Mouse (Mus musculus): ENCODE data around the gene Akr1d1.

The Akr1d1 gene

DNA sequence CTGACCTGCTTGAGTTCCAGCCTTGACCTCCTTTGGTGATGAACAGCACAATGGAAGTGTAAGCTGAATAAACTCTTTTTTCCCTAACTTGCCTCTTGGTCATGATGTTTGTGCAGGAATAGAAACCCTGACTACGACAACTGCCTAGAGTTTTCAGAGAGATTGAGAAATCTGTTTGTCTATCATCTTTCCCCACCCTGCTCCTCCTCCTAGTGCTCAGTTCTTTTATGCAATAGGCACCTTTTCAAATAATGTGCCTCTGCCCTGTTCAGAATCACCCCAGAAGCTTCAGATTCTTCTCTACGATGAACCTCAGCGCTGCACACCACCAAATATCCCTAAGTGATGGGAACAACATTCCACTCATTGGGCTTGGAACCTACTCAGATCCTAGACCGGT, at the start of gene Akr1d1:
Gene Akr1d1, plus strand, starts transcription at position 234 of the 400 bp plus-strand sequence.
- no peak for DNase-seq (ENCODE audit: low spot score in 2 of 2)

- no peak for DNase-seq (ENCODE audit: low spot score in 2 of 2)
These were observed 48.8 kb upstream of the Akr1d1 start for GRCm38 (mm10) chr6:37481147-37481546.

DNA sequence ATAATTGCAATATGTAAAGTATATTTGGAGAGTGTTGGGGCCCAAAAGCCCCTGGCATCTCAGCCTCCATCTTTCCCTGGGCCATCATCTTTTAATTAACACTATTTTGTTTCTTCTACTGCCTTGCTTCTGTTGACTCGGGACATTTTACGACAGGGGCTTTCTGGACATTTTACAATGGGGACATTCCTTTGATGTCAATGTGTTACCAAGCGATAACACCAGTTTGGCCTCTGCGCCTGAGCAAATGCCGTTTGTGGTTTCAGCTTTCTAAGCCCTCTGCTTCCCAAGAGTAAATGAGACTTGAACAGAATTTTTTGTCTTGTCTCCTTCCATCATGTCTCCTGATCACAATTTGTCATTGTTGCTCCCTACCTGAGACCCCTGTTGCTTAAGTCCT, 46.7 kb upstream of the Akr1d1 start:
- no peak for DNase-seq (ENCODE audit: low spot score in 2 of 2)

GRCm38 (mm10) chr6:37484588-37485070, 45.3 kb upstream of the Akr1d1 start:
- DNase-seq (ENCODE audit: low spot score in 2 of 2), result no peak

GRCm38 (mm10) chr6:37486502-37486901, 43.5 kb upstream of the Akr1d1 start:
- DNase-seq (ENCODE audit: low spot score in 2 of 2), result no peak

- DNase-seq (ENCODE audit: low spot score in 2 of 2), result no peak
These were observed 37.7 kb upstream of the Akr1d1 start for GRCm38 (mm10) chr6:37492241-37492640.

DNA sequence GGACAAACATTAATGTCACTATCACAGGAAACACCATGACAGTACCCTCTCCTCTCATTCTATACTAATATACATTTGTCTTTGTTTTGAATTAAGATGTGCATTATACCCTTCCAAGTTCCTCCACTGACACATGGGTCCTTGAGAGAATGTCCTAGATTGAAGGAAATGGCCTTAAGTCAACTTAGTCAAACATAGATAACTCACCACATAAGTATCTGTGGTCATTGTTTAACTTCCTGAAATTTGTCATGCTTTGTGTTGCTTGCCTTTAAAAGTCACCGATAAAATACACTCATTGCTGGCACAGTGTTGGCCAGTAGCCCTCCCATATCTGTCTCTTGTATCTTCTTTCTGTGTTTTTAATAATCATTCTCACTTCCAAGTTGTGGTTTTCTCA, 35.0 kb upstream of the Akr1d1 start:
- no peak for DNase-seq (ENCODE audit: low spot score in 2 of 2)

DNA sequence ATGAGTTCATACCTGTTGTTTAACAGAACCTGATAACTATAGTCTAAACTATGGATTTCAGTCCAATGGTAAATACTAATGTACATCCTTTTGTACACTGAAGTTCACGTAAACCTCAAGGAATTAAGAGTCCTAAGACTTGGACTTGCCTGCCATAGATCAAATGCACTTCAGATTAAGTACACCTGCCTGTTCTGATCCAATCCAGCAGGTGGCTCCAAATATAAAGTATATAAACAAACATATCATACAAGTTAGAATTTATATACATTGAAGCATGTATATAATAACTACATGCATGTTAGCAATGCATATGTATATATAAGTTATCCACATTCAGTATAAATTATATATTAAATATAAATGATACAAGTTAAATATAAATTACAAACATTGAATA, 33.1 kb upstream of the Akr1d1 start:
- DNase-seq (ENCODE audit: low spot score in 2 of 2), result no peak

- DNase-seq (ENCODE audit: low spot score in 2 of 2), result no peak
These were observed 24.4 kb upstream of the Akr1d1 start for GRCm38 (mm10) chr6:37505588-37505987.

DNA sequence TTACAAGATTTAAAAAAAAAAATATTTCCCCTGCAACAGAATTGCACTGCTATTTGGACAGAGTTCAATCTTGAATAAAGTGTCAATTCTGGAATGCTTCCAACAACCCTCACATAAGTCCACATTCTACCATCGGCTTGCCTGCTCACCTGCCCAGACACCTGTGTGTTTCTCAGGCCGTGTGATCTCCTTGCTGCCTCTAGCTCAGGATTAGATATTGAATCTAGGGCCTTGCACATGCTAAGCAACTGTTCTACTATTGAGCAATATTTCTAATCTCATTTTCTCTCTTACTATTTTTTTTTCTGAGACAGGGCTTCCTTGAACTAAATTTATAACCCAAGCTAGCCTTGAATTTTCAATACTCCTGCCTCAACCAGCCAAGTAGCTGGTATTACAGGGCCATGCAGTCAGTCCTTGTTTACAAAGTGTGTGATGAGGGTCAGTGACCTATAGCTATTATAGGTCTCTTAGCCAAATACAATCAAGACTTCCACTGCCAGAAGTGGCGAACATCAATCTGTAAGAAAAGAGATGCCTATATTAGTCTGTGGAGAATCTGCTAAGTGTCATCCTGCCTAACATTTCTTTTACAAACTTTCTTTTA, 23.0 kb upstream of the Akr1d1 start:
- no peak for DNase-seq (ENCODE audit: low spot score in 2 of 2)

GRCm38 (mm10) chr6:37510786-37511185, 19.2 kb upstream of the Akr1d1 start:
- no peak for DNase-seq (ENCODE audit: low spot score in 2 of 2)

- no peak for DNase-seq (ENCODE audit: low spot score in 2 of 2)
These were observed 9.2 kb upstream of the Akr1d1 start for GRCm38 (mm10) chr6:37520631-37521375.

DNA sequence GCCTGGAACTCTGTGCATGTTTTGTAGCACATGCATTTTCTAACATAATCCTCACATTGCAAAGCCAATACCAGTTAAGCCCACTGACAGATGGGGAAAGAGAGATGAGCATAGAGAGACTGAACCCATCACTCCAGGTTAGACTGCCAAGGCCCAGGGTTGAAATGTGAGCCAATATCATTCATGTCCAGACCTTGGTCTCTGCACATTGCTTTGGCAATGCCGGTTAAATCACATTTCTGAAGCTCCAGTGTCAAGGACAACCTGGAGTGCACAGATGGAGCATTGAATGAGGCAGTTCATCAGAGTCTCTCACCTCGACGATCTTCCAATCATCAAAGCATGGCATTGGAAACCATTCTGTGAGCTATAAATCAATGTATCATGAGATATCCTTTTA, 2.1 kb downstream of the Akr1d1 start:
- no peak for DNase-seq (ENCODE audit: low spot score in 2 of 2)

DNA sequence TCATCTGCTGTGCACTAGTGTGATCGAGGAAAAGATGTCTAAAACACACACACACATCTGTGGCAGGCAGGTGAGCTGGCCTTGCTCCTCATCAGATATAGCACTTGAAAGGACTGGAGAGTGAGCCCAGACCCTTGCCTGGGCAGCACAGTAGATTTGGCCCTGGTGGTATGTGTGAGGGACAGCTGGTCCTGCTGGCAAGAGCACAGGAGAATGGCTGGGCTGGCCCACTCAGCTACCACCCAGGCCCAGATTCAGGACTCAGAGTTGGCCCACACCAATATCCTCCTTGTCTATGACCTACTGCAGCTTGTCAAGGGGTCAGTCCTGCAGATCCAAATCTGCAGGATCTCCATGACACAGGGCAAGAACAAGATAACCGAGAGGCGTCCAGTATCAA, 6.9 kb downstream of the Akr1d1 start:
- no peak for DNase-seq (ENCODE audit: low spot score in 2 of 2)

GRCm38 (mm10) chr6:37537801-37538200, 7.8 kb downstream of the Akr1d1 start:
- no peak for DNase-seq (ENCODE audit: low spot score in 2 of 2)

DNA sequence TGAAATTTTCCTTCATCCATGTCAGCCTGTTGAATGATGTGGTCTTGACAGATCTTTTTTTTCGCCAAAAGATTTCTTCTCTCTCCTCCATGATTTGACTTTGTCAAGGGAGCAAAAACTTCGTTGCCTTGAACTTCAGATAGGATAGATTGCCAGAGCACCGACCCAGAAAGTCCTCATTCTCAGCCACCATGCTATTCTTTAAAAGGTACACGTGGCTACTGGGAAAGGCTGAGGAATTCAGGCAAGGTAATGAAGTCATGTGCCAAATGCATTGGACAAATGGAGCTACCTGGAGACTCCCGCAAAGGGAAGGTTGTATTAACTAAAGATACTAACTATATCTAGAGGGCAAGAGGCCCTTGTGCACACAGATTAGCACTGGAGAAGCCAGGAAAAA, 8.8 kb downstream of the Akr1d1 start:
- no peak for DNase-seq (ENCODE audit: low spot score in 2 of 2)

DNA sequence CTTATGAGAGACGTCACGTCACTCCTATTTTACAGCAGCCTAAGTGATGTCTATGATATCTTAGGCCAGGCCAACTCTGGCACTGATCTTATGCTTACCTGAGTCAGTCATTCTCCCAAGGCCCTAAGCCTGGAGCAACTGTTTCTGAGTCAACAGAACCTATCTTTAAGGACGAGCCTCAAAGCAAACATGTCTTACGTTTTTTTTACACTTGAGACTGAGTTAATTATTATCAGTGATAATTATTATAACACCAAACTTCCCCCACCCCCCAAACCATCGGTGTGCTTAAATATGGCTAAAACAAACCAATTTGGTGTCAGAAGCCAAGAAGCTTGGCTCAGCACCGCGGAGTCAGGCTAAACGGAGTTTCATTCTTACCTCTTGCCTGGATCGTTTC, 9.4 kb downstream of the Akr1d1 start:
- DNase-seq (ENCODE audit: low spot score in 2 of 2), result no peak

- no peak for DNase-seq (ENCODE audit: low spot score in 2 of 2)
These were observed 10.1 kb downstream of the Akr1d1 start for GRCm38 (mm10) chr6:37540113-37540512.

DNA sequence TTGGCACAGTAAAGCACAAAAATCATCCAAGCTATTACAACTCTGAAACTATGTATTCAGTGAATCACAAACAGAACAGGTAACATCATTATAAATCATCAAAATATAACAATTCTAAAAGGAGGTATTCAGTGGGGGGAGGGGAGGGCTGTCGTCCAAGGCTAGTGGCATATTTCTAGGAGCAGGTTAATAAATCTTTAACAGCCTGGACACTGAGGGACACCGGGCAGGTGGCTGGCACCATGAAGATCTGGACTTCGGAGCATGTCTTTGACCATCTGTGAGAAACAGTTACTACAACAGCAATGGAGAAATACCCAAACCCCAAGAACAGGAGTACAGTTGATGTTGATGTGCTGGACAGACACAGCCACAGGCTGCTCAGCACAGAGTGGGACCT, 11.2 kb downstream of the Akr1d1 start:
- no peak for DNase-seq (ENCODE audit: low spot score in 2 of 2)

DNA sequence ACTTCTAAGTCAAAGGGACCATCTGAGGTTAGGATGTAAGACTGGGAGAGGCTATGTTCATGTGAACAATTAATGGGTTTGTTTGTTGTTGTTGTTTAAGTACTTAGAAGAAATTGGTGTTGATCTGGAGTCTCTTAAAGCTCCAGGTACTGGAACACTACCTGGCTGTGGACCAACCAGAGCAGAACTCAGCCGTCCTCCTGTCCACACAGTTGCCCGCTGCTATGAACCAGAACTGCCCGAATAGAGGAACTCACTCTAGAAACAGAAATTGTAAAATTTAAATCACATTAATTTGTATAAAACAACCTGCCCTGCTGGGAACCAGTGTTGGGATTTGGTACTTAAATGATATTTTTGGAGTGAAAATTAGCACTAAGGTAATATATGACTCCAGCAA, 12.2 kb downstream of the Akr1d1 start:
- DNase-seq (ENCODE audit: low spot score in 2 of 2), result no peak

- DNase-seq (ENCODE audit: low spot score in 2 of 2), result no peak
These were observed 22.8 kb downstream of the Akr1d1 start for GRCm38 (mm10) chr6:37552760-37553159.

DNA sequence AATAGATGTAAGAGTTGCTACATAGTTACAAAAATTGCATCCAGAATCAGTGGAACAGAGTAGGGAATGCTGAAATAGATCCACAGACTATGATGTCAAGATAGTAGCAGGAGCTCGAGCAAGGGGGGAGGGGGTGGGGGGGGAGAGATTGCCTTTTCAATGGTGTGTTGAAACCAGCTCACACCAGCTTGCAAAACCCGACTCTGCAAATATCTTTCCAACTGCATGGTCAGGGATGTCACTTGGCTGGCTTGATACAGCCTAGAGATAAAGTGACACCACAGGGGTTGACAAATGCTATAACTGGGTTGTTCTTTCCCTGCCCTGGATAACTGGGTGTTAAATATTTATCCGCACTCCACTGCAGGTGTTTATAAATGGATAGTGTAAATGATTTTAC, 24.0 kb downstream of the Akr1d1 start:
- DNase-seq (ENCODE audit: low spot score in 2 of 2), result no peak

DNA sequence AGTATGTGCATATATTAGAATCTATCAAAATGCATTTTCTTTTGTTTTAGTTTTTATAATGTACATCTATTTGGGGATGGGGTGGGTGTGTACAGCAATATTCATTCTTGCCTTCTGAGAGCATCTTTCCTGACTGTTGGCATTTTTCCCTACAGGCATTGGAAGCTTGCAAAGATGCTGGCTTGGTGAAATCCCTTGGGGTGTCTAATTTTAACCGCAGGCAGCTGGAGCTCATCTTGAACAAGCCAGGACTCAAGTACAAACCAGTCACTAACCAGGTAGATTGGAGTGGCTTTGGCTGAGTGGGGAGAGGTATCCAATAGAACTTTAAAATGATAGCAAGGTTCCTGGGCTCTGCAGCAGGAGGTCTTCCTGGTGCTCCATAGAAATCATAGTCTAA, 24.4 kb downstream of the Akr1d1 start:
- no peak for DNase-seq (ENCODE audit: low spot score in 2 of 2)

DNA sequence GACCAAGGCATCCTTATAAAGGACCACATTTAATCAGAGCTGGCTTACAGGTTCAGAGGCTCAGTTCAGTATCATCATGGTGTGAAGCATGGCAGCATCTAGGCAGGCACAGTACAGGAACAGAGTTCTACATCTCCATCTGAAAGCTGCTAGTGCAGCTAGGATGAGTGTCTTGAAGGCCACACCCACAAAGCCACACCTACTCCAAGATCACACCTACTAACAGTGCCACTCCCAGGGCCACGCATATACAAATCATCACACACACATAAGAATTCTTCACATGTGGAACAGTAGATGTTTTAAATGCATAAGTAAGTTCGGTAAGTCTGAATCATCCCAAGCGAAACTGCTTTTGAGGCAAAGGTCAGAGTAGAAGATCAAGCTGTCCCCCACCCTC, 33.9 kb downstream of the Akr1d1 start:
- DNase-seq (ENCODE audit: low spot score in 2 of 2), result no peak
